Mouse (Mus musculus) lung, postnatal 36 days (tissue): ENCODE data around the gene Aldh1a1.
"Not testable (repeated sequence)": the region's sequence is repeated elsewhere in the genome, so short reads cannot be mapped to it uniquely, and the experiment has no call there.

Experiments
- DNase-seq: peaks from one replicate; pipeline ENCODE4 v3.0.0; 2022; ENCODE audit warnings: mixed read lengths

The Aldh1a1 gene

DNA sequence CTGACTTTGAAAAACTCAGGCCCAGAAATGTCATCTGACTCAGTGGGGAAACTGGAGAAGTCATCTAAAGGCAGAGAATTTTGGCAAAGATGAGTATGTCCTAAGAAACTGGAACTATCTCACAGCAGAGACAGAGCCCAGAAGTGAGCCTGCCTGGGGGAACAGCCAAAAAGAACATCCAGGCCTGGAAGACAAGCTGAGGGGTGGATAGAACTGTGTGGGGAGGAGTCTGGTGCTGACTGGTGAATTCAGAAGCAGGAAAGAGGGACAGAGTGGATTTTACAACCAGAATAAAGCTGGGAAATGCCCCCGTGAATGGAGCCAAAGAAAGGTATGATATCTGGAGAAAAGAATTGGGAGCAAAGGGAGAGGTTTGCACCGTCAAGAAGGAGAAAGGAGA is at the start of gene Aldh1a1:
Gene Aldh1a1 (plus strand): TSS at position 225 of the 400 bp plus-strand sequence.
- DNase-seq, result peak; percentile 63

DNA sequence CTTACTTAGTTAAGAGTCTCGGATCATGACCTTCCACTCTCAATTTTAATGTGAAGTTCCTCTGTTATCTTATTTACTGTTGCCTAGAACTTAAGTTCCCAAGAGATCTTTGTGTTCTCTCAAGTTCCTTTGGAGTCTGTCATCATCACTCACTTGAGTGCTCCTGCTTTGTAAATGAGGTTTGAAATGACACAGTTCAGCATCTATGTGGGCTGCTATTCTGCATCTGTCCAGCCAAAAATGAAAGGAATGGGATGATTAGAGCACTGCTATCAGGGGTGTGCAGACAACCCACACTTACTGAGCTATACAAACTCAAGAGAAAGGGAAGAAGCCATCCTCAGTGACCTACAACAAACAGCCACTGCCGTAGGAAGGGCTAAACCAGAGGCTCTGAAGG is 44.7 kb upstream of the Aldh1a1 start:
- DNase-seq, result peak; percentile 24

DNA sequence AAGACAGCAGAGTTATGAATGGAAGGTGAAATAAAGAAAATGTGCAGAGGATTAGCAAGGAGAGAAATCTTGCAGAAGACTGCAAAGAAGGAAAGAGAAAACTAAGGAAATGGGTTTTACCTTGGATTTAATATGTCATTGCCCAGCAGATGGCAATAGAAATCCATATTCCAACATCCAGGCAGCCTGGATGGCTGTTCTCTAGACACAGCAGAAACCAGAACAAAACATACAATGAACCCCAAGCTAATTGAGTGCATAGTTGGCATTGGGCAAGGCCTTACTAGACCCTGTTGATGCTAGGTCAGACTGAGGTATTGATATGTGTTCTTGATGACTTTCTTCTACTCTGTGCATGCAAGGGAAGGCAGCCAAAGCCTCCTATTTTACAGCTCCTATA is 43.0 kb upstream of the Aldh1a1 start:
- peak; percentile 53 for DNase-seq

DNA sequence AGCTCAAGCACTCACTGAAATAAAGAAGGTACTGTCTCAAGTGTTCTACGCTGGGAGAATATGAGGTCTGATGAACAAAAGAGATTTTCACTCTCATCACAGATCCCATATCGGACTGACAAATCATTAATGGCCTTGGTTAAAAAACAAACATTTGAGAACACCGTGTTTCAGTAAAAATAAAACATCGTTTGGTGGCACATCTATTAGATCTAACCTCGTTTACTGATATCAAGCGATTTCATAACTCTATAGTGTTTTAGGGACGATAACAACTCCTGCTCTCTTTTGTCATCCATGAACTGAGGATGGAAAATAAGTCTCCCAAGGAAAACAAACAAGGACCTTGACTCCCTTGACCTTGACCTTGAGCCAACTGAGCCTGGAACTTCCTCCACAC is 41.5 kb upstream of the Aldh1a1 start:
- no peak for DNase-seq

DNA sequence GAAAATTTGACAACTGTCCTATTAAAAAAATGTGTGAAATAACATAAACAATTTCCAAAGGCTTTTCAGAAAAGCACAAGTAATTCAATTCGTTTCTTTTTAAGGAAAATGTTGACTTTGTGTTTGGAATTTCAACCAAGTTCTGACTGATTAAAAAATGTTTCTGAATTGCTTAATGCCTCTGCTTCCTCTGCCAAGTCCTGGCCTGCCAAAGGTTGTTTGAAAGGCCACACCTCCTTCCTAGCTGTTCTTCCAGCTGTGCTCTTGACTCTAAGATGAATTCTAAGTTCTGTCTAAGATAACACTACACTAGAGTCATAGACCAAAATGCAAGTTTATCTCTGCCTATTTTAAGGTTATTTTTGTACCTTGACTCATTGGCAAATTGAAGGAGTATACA is 8.0 kb upstream of the Aldh1a1 start:
- peak; percentile 74 for DNase-seq

DNA sequence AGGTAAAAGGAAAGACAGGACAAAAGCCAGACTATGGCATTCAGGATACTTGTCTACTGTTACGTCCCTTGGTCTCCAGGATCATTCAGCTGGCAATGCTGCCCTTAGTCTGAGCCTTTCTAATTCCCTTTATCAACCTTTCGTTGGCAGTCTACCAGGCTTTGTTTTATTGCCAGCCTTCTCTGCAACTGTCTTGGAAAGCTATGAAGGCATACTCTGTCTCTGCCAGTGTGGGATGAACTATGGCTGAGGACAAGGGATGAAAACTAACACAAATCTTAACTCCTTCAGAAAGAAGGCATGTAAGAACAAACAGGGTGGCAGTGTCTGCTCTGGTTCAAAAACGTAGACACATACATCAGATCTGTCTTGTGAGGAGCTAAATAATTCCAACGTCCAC is 565 bp upstream of the Aldh1a1 start:
- DNase-seq, result peak; percentile 26

DNA sequence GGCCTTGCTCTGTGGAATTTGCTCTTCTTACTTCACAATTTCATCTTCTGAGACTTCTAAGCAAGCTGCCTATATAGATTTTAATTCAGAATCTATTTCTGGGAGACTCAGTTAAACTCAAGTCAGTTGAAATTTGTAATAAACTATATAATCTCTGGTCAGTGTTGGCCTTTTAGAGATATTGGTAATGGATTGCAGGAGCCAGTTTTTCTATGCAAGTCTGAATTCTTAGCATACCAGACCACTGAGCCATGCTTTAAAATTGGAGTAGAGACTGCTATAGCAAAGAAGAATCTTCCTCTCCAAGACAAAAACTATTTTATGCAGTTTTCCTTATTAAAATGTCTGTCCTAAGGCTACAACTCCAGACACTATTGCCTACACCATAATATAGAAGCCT is 4.0 kb downstream of the Aldh1a1 start:
- DNase-seq, result no peak

DNA sequence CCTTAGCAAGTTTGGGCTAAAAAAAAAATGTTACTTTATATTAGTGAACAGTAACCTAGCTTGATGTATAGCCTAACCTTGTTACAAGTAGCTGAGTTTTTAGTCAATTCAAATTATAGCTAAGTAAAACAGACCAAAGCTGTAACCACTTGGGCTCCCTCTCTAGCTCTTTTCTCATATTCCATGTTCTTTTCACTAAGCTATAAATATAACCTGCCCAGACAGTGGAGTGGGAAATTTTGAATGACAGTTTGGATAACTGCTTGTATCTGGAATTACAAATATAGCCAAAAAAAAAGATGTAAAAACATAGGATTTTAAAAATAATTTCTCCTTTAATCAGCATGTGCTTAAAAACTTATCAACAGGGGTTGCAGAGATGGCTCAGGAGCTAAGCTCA is 12.8 kb downstream of the Aldh1a1 start:
- no peak for DNase-seq

DNA sequence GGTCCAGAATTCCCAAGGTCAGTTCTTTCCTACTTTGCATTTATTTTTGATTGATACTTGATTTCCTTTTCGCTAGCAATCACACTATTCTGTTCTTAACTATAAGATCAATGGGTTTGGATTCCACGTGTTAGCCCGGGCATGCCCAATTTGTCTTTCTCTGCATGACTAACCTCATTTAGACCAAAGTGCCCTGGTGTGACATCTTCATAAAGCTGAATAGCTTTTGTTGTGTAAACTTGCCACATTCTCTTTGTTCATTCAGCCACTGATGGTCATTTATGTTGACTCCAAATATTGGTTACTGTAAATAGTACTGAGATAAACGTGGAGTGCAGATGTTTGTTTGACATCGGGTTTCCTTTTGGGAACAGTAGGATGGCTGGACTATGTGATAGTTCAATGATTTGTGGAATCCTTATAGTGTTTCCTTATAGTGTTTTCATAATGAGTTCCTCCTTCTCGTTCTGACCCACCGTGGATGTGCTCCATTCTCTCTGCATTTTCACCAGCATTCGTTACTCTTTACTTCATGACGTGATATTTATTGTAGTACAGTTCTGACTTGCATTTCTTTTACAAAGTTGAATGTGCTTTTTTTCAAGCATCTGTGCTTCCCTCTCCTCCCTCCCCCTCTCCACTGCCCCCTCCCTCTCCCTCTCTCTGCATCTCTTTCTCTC is 14.6 kb downstream of the Aldh1a1 start:
- no peak for DNase-seq

DNA sequence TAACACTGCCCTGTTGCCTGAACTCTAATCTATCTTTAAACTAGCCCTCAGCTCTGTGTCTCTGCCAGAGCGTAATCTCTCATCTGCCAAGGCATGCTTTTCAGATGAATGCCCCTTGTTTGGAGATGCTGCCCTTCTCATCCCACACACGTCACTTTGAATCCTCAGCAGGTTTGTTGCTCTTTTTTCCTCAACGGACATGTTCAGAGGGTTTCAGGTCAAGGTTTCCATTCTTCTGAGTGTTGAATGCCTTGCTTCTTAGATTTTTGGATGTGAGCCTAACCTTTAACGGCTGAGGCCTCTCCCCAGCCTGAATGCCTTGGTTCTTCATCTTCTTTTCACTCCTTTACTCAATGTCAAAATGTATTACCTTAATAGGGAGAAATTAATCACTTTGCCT is 16.1 kb downstream of the Aldh1a1 start:
- no peak for DNase-seq

DNA sequence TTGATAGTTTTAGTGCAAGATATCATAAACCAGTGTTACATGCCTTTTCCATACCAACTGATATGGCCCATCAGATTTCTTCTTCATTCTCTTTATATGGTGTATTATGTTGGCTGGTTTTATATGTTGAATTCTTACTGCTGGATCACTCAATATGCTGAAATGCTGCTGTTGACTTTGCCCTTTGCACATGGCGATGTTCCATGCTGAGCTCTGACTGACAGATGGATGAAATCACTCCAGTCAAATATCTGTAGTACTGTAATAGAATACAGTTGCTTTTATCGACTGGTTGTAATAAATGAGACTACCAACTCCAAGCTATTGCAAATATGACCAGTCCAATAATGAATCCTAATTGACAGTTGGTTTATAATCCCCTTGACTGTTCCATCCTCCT is 19.5 kb downstream of the Aldh1a1 start:
- no peak for DNase-seq

DNA sequence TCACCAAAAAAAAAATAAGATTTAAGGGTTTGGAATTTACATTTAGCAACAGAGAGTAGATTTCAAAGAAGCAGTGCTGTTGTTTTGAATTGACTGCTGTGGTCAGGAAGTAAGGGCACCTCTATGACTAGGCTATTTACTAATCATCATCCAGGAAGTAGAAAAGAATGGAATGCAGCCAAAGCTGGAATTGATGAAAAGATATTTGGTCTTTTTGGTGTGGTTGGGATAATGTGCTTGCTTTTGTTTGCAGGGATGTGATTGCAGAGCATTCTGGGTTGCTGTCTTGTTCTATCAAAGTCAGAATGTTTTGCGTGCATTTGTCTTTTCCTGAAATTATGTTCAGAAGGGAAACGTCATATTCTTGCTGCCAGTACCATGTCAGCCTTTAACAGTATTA is 20.7 kb downstream of the Aldh1a1 start:
- DNase-seq, result no peak

DNA sequence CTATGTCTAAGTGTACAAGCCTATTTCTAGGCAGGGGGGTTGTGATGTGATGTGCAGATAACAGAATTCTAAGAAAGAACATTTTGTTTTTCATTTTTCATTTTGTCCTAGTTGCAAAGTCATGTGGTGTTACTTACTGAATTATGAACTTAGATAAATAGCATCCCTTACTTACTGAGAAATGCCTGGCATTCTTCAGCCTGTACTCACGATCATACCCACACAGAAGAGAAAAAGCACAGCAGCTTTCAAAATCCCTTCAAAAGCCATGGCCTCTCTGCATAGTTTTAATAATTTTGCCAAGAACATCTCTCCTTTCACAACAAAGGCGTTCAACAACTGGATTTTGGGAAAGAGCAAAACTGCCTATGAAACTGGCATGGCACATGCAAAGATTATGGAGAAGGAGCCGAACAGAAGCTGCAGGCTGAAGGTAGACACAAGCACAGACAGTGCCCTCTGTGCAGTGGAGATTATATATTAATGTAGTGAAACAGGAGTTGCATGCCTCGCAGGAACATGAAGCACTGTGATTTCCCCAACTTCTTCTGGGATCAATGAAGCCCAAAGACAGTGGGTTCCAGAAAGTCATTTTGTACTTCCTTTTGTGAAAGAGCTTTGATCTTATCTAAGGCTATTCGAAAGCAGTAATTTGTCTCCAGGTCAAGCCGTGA is 21.3 kb downstream of the Aldh1a1 start:
- peak; percentile 15 for DNase-seq

DNA sequence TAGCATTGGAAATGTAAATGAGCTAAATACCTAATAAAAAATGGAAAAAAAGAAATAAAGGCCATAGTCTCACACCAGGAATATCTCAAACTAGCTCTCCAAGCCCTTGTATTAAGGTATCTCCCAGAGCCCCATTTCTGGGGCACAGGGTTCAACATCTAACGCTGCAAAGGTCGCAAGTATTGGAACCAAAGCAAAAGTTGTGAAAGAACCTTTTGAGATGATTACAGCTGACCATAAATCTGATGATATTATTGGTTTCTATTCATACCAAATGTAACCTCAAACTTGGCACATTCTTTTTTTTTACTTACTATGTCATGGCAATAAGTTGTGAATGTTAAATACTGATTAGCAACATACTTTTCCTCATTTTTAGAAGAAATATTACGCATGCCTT is 24.0 kb downstream of the Aldh1a1 start:
- no peak for DNase-seq

DNA sequence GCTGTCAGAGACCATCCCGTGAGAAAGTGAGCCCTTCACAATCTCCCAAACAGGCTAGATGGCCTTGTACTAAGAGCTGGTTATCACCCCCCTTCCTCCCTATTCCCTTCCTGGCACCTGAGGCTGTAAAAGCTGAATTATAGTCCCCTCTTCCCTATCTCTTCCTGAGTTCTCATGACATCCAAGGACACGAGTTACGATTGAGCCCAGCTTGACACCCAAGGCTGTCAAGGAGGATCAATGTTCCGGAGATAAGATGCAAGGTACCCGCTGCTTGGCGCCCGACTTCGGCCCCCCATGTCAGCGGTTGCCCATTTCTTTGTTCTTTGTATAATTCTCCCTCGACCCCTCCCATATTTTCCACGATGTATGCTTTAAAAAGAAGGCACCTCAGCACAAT is 36.6 kb downstream of the Aldh1a1 start:
- DNase-seq, result not testable (repeated sequence)

DNA sequence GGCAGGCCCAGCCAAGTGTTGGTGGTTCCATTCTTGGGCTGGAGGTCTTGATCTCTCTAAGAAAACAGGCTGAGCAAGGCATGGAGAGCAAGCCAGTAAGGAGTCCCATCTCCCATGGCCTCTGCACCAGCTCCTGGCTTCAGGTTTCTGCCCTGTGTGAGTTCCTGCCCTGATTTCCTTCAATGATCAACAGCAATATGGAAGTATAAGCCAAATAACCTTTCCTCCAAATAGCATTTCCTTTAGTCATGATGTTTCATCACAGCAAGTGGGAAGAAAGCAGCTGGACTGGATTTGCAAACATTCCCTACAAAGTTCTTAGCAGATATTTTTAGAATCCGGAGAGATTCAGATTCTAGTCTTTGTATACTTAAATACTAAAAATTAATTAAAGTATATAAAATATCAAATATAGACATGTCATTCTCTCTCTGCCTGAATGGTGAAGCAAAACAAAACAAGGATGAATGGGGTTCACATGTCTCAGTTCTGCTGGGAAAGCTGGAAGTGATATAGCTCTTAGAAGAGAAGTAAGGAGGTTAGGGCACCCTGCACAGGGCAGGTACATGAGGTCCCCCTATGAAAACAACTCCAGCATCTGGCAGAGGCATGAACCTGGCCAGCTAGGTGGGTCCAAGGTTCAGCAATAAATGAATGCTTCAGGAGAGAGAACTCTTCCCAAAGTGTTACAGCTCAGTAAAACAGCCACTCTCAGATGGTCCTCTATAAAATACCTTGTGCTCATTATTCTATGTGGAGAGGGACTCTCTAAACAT is 37.6 kb downstream of the Aldh1a1 start:
- DNase-seq, result peak; percentile 50

DNA sequence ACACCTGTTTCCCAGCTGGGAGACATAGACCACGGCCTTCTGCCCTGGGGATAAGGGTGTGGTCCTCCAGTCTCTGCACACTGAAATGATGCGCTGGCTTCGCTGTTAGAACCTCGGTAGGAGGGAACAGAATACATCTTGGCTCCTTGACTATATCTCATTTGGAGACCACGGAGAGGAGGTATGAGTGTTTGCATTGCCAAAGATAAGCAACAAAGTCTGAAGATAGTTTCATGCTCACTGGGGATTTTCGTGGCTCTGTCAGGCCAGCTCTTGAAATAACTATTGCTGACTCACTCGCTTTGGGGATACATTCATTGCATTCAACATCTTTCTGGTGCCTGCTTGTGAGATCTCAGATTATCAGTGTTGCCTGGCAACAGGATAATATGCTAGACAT is 44.0 kb downstream of the Aldh1a1 start:
- DNase-seq, result no peak

DNA sequence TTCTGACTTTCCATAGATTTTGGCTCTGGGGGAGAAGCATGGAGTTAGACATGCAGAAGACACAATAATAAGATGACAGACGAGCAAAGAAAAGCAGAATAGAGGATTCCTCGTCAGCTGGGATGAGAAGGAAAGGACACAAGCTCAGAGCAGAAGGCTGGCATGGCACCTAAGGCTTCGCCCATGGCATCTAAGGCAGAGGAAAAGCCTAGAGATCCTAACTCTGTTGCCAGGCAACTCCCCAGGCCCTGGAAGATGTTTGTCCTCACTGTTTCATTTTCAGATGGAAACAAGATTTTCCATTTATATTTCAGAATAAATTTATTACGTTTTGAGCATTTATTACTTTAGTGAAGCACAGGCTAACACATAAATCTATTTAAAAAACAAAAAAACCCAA is 48.5 kb downstream of the Aldh1a1 start:
- DNase-seq, result no peak

DNA sequence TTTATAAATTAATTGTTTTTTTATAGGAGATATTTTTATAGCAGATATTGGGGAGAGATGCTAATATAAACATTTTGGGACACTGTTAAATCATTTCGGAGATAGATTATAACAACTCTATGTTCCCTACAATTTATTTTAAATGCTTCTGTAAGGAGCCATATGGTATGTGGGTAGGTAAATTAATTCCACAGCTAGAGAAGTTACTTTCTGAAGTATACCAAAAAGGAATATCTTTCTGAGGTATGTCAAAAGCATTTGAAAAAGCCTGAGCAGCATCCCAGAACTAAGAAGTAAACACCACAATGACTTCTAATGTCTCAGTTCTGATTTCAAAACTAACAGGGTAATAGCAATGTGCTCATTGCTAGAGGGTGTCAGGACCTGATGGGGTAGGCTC is 49.4 kb downstream of the Aldh1a1 start:
- DNase-seq, result no peak

DNA sequence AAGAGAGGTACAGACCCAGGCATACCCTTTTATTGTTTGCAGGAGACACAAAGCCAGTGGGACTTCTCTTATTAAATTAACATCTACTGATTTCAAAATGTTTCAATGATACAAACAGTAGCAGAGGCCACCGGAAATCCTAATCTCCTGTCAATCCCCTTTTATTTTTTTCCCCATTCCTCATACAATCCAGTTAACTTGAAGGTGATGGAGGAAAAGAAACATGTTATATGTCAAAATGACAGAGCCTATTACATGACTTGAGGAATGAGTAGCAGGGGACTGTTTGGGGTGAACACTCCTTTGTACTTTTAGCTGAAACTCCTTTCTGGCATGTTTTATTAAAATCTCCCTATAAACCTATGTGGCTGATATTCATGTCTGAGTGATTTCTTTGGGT is 51.3 kb downstream of the Aldh1a1 start:
- DNase-seq, result no peak

DNA sequence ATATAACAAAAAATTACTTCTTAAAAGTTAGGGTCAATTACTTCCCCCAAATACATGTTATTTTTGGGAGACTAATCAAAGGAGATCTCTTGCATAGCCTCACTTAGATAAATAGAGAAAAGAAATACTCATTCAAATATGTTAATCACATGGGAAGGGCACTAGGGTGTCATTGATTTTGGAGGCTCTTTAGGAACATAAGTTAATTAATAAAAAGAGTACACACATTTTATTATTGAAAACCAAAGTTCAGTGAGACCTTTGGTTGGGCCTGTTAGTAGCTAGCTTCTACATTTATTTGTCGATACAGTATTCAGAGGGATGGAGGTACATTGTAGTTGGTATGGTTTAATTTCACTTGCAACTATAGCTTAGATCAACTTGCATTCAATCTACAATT is 52.4 kb downstream of the Aldh1a1 start:
- DNase-seq, result no peak

DNA sequence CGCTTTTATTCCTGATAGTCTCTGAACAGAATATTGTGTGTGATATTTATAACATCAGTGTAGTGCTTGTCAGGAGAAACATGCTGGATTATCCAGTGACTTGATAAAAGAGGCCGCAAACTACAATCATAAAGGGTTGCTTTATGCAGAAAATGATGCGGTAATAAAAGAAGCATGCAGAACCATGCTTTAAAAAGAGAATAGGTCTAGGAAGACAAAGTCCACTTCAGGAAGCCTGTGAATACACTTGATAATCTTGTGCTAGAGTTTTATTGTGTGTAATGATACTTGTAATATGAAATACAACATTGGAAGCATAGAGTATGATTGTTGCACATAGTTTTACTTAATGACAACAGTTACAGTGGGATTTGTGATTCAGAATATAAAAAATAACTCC is 54.5 kb downstream of the Aldh1a1 start:
- no peak for DNase-seq

DNA sequence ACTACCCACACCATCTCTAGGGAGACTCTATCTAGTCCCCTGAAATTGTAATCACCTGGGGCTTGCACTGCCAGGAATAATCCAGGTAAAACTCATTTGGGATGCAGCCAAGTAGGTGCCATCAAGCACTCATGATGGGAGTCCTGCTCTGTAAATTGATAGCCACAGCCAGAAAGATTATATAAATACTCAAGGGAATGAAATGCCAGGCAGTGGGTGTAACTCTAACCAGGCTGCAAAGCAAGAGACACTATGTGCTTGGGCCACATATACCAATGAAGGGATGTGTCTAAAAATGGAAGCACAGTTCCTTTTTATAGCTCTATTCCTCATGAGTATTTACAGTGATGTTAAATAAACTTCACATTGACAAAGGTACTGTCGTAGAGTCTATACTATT is 56.9 kb downstream of the Aldh1a1 start:
- DNase-seq, result no peak

DNA sequence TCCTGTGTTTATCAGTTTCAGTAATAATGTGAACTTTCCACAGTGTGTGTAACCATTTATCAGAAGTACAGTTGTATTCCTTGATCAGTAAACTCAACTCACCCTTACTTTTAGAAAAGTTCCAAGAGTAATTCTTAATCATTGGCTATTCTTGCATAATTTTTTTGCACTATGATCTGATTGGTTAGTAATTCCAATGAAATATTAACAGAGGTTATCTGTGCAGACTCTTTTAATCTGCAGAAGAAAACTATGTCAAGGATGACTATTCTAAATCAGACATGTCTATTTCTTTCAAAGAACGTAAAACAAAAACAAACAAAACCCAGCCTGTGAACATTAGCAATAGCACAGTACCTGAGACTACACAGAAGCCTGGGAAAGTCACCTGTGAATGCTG is 62.9 kb downstream of the Aldh1a1 start:
- no peak for DNase-seq
